20 mouse cellular contexts compared by ENCODE assay signal in genomic region chr16:24830939-24831338, GRCm38 (mm10).
DNase-seq lines count a peak whose midpoint lies in the region; ATAC-seq and TF ChIP-seq lines count a peak whose summit lies in the region.
"Had no signal": no experiment of that assay in that cellular context is flagged by ENCODE, and none has a peak within 500 bp of the region (broad histone marks: within the 10 kb centered on the region; RNA-seq: fewer than 3 reads in every experiment).

No protein-coding gene starts in this region.

- TF ChIP-seq CTCF in C2C12 (IDR thresholded peaks at IDR 0.05; ENCODE audit: control insufficient read depth, insufficient read depth, insufficient read length), result no peak

- no peak overlapping the region for H3K27ac ChIP-seq in hindbrain, embryonic 14.5 days
- H3K27ac ChIP-seq: embryonic facial prominence, embryonic 13.5 days; forebrain, embryonic 12.5 days; heart, embryonic 15.5 days; hindbrain, embryonic 13.5 days had no signal

- DNase-seq in adrenal gland, adult 8-10 months, result peak; percentile 13
- DNase-seq in adrenal gland, adult 18-20 months (ENCODE audit: low spot score in 2 of 2), result no peak
- DNase-seq in urinary bladder, adult 18-20 months (ENCODE audit: low spot score in 2 of 2), result peak; percentile 4 to 15
- DNase-seq in urinary bladder, postnatal 25 days (ENCODE audit: low spot score), result no peak
- DNase-seq in adrenal gland, postnatal 36 days, result peak; percentile 7 to 20
- no peak for DNase-seq in hindbrain, embryonic 14.5 days (ENCODE audit: low spot score)
- DNase-seq in spleen, adult 18-20 months, result no peak
- DNase-seq: cerebellum, adult 2 months; cerebellum, postnatal 10 days; gastrocnemius, postnatal 25 days; heart, postnatal 14 days; kidney, adult 8-10 months had no signal

- no peak overlapping the region for H3K9ac ChIP-seq in hindbrain, embryonic 14.5 days
- H3K9ac ChIP-seq: embryonic facial prominence, embryonic 13.5 days; forebrain, embryonic 12.5 days; heart, embryonic 15.5 days; hindbrain, embryonic 13.5 days had no signal

- H3K9me3 ChIP-seq in hindbrain, embryonic 14.5 days (ENCODE audit: control insufficient read depth, low read length), result no peaks in the 10 kb centered on the region
- H3K9me3 ChIP-seq: embryonic facial prominence, embryonic 13.5 days; forebrain, embryonic 12.5 days; heart, embryonic 15.5 days; hindbrain, embryonic 13.5 days had no signal

- peaks cover 2% of the 10 kb centered on the region for H3K79me3 ChIP-seq in C2C12 (ENCODE audit: low read depth)

- no peak overlapping the region for H3ac ChIP-seq in C2C12 (ENCODE audit: control insufficient read depth, insufficient read length, low read depth)

- no peak overlapping the region for H3K4me3 ChIP-seq in C2C12 (ENCODE audit: insufficient read depth, poor library complexity, severe bottlenecking)
- H3K4me3 ChIP-seq in hindbrain, embryonic 14.5 days (replicated peaks; ENCODE audit: low read length), result no peak overlapping the region
- H3K4me3 ChIP-seq: embryonic facial prominence, embryonic 13.5 days; forebrain, embryonic 12.5 days; heart, embryonic 15.5 days; hindbrain, embryonic 13.5 days had no signal

- peaks cover 1% of the 10 kb centered on the region for H3K36me3 ChIP-seq in C2C12 (ENCODE audit: control insufficient read depth, insufficient read depth)
- no peaks in the 10 kb centered on the region for H3K36me3 ChIP-seq in hindbrain, embryonic 14.5 days (replicated peaks; ENCODE audit: control insufficient read depth, insufficient read depth)
- H3K36me3 ChIP-seq: embryonic facial prominence, embryonic 13.5 days; forebrain, embryonic 12.5 days; heart, embryonic 15.5 days; hindbrain, embryonic 13.5 days had no signal

- no peak overlapping the region for H3K4me2 ChIP-seq in hindbrain, embryonic 14.5 days (replicated peaks)
- H3K4me2 ChIP-seq: embryonic facial prominence, embryonic 13.5 days; forebrain, embryonic 12.5 days; heart, embryonic 11.5 days; heart, embryonic 15.5 days; hindbrain, embryonic 13.5 days had no signal

- H3K27me3 ChIP-seq in C2C12 (ENCODE audit: control insufficient read depth, insufficient read depth, insufficient read length), result no peaks in the 10 kb centered on the region
- H3K27me3 ChIP-seq in hindbrain, embryonic 14.5 days (ENCODE audit: control insufficient read depth, insufficient read depth, low read length), result no peaks in the 10 kb centered on the region
- H3K27me3 ChIP-seq: embryonic facial prominence, embryonic 13.5 days; forebrain, embryonic 12.5 days; heart, embryonic 15.5 days; hindbrain, embryonic 13.5 days had no signal

- ATAC-seq in hindbrain, embryonic 14.5 days (ENCODE audit: low FRiP score), result no peak
- ATAC-seq: forebrain, embryonic 16.5 days; intestine, embryonic 16.5 days had no signal

- H3K4me1 ChIP-seq in hindbrain, embryonic 14.5 days (replicated peaks; ENCODE audit: control insufficient read depth, insufficient read depth, low read length), result no peaks in the 10 kb centered on the region
- H3K4me1 ChIP-seq: forebrain, embryonic 12.5 days; hindbrain, embryonic 13.5 days had no signal

- 54% methylated on average over 7 of the region's 7 CpGs for WGBS in hindbrain, embryonic 14.5 days

- no peaks in the 10 kb centered on the region for H3K79me2 ChIP-seq in C2C12 (ENCODE audit: control insufficient read depth, insufficient read depth)

TF ChIP-seq in C2C12, 6 proteins besides CTCF, POLR2A, EP300 and RAD21:
- TF ChIP-seq FOSL1 (IDR thresholded peaks at IDR 0.05; ENCODE audit: insufficient read depth, low read length, poor library complexity, severe bottlenecking), result no peak
- TF ChIP-seq MYOD1 (IDR thresholded peaks at IDR 0.05; ENCODE audit: control insufficient read depth, insufficient read length, low read depth), result peak; percentile 84
TF ChIP-seq in C2C12: peak in this region for 1.

Comparison
In these comparisons a context has a peak if more than half of its experiments do, and no peak if none do; other contexts are left out.
1. DNase-seq: peak in adrenal gland, adult 8-10 months (single experiment), urinary bladder, adult 18-20 months (2 of 2) and adrenal gland, postnatal 36 days (2 of 2); none in adrenal gland, adult 18-20 months (0 of 2), urinary bladder, postnatal 25 days (single experiment), hindbrain, embryonic 14.5 days (single experiment) and spleen, adult 18-20 months (0 of 2).